Mouse (Mus musculus) inflammation-experienced regulatory T-cells, adult 6 months (primary cell): ENCODE data around the gene Dctn3. TPM values are rescaled to one million over a fixed set of nuclear protein-coding genes. Genes with fewer than 3 reads are reported as not detected.
A peak's percentile ranks its signal among the peaks of the same experiment; 100 is the strongest.
"Not testable (repeated sequence)": the region's sequence is repeated elsewhere in the genome, so short reads cannot be mapped to it uniquely, and the experiment has no call there.

ENCODE experiments used
- ATAC-seq: one replicate; pipeline ENCODE4 v1.8.0; 2017
- polyA plus RNA-seq, 3 experiments: library from polyadenylated mRNA; unstranded; fragments of 100-300 nt; shearing (Covaris generic); gene quantifications; one replicate each; pipeline ENCODE4 v1.2.1; 2017

Dctn3 gene
- 100 to 1,000 TPM in 1 of 3 experiments, 10 to 100 TPM in 2; 88.8 to 122 (median 95.5) TPM for polyA plus RNA-seq

DNA sequence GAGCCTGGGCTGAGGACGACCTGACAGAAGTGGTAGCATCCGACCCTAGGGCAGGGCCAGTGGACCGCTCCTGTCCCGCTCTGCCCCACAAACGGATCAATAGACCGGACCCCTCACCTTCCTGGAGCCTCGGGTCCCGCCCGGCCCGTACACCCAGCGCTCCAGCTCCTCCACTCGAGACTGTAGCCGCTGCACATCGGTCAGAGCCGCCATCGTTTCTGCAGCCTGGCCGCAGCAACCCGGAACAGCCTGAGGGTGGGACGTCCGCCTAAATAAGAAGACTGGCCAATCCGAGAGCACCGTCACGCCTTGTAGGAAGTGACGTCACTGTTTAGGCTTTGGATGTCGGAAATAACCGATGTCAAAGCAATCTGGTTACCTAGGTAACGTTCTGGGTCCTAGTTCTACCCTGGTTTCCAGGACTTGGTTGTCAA lies at the start of gene Dctn3:
TSS of gene Dctn3 (minus strand) at position 253 of the 434 bp plus-strand sequence.
- ATAC-seq = peak; percentile 100

DNA sequence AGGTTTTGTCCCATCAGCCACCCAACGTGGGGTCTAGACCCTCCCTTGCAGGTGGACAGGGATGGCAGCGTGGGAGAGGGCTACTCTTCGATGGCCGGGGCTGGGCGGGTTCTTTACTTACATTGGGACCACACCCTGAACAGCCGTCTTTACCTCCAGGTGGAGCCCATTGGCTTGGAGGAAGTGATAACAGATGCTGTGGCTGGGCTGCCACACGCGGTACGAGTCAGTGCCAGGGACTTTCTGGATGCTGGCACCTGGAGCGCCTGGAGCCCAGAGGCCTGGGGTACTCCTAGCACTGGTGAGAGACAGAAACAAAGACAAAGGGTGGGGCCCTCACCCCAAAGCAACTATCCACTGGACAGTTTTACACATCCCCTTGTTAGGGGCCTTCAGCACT lies 44.3 kb upstream of the Dctn3 start:
- not testable (repeated sequence) for ATAC-seq

DNA sequence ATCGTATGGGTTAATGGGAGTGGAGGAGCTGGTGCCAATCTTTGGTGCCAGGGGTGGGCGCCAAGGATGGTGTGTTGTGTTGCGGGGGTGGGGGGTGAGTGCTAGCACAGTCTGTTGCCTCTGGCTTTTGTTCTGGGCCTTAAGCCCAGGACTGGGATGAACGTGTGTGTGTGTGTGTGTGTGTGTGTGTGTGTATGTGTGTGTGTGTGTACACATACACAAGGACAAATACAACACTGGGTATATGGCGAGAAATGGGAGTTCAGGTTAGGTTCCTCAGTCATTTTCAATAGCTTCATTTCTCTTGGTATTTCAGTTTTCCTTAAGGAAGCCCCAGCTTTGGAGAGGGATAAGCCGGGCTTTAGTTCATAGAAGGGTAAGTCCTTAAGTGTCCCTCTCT lies 40.2 kb upstream of the Dctn3 start:
- ATAC-seq = not testable (repeated sequence)

DNA sequence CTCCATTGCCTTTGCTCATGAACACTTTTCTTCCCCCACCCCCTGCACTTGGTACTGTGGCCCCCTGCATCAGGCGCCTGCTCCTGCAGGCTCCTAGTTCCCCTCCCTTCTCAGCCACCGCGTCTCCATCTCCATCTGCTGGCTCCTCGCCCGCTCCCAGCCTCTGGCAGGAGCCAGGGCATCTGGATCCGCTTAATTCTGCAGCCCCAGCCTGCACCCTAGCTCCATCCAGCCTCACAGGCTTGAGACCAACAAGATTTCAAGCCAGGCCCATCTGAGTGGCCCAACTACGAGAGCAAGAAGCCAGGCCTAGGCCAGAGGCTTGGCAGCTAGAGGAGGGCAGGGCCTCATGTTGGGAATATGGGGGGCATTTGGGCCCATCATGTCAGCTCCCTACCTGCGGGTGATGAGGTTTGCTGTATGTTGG lies 39.7 kb upstream of the Dctn3 start:
- ATAC-seq = not testable (repeated sequence)

DNA sequence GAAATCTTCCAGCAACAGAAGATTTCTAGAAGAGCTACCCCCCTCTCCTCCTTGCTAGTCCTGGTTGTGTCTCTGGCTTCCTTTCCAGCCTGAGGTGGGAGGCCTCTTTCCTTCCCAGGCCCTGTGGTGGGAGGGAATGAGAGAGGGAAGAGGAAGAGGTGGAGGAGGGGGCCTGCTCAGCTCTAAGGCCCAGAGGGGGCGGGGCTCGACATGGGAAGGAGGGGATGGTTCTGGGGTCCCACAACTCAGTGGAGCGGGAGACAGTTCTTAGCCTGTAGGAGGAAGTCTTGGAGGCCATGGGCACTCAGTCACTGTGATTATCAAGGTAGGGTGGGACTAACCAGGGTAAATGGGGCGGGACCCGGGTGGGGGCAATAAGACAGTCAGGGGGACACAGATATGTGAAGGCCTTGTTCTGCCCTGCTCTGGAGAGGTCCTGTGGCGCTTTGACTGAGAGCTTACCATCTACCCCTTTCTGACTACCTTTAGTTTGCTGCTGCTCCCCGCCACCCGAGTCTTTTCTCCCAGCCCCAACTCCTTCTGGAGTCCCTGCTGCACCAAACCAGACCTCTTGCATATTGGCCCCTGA lies 39.2 kb upstream of the Dctn3 start:
- no peak for ATAC-seq

DNA sequence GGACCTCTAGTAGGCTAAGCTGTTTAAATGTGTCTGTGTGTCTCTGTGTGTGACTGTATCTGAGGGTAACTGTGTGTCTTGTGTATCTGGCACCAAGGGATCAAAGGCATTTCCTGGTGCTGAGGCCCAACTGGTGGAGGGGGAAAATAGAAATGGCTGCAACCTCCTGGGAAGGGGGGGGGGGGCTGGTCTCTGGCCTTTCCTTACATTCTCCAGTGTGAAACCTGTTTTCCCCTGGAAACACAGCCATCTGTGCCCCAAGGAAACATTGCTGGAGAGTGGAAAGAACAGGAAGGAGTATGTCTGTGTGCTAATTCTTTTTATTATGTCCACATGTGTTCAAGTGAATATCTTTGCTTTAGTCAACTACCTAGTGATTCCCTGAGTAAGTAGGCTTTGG lies 38.7 kb upstream of the Dctn3 start:
- no peak for ATAC-seq

DNA sequence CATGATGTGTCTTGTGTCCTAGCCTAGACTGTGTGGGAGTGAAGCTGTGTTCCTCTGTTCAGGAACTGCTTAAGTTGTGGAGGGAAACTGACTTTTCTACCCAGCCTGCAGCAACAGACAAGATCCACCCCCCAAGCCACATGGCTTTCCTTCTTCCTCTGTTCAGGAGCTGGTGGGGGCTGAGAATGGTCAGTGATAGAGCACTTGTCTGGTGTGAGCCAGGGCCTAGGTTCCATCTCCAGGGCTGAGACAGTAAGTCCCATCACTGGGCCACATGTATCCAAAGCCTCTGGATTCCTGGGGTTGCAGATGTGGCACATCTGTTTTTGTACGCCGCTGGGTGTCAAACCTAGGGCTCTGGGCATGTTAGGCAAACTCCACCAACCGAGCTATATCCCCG lies 37.9 kb upstream of the Dctn3 start:
- ATAC-seq = no peak

DNA sequence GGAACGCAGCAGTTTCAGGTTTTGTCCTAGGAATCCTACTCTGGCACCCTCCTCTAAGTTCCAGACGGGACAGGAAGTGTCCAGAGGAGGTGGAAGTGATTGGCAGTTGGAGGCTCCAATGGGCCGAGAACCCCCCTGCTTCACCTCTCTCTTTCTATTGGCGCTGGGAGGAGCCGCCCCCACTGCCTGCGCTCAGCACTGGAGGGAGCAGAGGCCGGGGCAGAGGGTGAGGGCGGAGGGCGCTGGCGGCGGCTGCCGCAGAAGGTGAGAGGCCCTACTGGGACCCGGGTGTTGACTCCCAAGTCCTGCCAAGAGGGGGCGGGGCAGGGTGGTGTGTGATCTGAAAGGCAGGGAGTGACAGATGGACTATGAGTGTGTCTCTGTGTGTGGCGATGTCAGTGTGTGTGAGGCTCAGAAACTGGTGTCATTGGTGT lies 37.3 kb upstream of the Dctn3 start:
- ATAC-seq = no peak

DNA sequence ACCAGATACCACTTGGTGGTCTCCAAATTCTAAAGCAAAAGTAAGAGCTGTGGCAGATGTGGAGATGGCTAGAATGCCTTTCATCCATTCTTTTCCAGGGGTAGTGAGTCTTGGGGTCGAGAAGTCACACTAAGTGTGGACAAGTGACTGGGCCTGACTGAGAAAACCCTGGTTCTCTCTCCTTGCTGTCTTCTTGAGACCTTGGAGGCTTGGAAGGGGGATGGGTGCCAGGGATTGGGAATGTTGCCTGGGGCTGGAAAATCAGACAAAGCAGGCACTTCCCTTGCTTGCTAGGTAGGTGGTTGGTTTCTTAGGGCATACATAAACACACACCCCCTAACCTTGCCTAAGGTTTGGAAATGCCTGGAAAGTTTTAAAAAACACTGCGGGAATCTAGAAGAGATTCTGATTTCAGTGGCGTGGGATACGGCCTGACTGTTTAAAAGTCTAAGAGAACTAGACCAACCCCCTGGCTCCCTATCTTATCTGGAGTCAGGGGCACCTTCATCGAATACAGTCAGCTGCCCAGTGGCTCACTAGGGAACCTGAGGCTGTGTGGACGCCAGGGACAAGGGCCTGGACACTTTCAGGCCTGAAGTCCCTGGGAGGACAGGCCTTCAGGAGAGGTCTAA lies 36.8 kb upstream of the Dctn3 start:
- ATAC-seq = no peak

DNA sequence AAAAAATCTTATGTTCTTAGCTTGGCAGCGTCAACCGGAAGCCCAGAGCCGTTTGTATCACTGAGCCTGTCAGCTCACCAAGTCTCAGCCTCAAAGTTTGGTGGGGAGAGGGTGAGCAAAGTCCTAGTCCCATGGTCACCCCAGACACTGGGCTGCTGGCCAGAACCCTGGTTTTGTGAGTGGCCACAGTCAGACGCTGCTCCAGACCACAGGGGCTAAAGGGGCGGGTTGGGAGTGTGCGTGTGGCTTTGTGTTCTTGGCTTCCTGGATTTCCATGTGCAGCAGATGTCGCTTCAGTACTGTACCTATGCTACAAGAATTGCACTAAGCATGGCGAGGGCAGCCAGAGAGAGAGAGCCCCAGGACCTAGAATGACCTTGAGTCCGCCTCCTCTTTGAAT lies 36.2 kb upstream of the Dctn3 start:
- no peak for ATAC-seq

DNA sequence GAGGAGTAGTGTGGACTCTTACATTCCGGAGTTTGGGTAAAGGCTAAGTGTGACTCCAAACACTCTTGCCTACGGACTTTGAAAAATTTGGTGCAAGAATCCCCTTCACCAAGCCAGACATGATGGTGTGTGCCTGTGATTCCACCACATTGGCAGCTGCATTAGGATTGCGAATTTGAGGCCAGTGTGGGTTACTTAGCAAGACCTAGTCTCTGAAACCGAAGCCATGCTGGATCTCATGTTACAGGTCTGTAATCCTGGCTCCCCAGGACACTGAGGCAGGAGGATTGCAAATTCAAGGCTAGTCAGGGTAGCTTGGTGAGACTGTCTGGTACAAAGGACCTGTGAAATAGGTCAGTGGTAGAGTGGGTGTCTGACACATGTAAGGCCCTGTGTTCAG lies 35.7 kb upstream of the Dctn3 start:
- ATAC-seq = no peak

DNA sequence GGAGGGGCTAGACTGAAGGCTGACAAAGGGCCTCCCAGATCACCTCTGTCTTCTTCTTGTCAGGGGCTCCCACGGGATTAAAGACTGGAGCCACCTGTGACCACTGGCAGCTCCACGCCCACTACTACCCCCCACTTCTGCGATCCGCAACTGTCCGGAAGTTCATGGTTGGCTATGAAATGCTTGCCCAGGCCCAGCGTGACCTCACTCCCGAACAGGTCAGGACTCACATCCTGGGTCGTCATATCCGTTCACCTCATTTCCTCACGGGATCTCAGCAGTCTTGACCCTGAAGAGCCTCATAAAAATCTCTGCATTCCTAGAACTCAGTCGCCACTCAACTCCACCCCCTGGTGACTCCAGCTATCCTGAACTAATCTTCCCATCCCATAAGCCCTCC lies 35.1 kb upstream of the Dctn3 start:
- ATAC-seq = no peak

DNA sequence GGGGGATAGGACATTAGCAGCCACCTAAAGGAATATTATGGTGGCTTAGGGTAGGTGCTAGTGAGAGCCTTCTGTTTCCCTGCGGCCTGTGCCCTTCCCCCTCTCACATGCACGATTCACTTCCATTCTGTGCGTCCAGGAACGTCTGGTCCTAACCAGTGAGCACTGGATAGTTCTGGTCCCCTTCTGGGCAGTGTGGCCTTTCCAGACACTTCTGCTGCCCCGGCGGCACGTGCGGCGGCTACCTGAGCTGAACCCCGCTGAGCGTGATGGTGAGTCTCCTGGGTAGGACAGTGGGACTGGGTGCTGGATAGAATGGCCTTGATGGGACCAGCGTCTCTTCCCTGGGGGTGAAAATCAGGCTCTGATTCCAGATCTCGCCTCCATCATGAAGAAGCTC lies 34.4 kb upstream of the Dctn3 start:
- no peak for ATAC-seq

DNA sequence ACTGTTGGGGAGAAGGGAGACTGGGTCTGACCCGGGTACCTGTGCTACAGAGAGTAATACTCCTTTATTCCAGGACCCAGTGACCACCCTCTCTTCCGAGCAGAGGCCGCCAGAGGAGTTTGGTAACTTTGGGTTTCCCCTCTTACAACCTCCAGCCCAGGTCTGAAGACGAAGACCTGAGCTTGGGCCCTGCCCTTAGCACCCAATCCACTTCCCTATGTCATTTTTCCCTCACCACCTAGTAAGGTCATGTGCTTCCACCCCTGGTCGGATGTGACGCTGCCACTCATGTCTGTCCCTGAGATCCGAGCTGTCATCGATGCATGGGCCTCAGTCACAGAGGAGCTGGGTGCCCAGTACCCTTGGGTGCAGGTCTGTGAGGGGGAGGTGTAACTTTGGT lies 33.5 kb upstream of the Dctn3 start:
- ATAC-seq = no peak

DNA sequence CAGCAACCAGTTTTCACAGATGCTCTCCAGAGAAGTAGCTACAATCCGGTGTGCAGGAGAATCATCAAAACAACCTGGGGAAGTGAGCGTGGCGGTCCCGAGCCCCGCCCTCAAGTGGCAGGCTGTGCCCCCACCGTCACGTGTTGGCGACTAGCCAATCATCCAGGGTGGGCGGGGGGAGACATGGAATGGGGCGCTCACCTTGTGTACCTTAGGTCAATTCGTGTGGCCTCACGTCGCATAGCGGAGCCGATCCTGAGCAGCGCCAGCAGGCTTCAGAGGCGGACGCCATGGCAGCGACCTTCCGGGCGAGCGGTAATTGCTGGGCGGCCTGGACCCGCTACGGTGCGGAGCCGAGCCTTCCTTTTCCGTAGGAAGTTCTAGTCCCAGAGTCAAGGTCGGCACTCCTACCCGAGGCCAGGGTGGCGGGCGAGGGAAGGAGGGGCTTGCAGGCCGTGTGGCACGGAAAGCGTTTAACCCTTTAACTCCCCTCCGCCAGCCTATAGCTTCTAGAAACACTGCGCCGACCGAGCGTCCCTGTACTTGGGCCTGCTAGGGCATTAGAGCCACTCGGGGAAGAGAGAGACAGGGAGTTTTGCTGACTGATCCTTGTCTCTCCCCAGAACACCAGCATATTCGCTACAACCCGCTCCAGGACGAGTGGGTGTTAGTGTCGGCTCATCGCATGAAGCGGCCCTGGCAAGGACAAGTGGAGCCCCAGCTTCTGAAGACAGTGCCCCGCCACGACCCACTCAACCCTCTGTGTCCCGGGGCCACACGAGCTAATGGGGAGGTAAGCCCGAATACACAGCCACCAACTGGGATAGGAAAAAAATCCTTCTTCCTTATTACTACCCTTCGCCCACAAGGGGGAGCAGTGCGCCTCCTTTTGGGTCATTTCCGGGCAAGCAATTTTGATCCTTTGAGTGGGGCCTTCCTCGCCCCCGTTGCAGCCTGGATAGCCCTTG lies 32.7 kb upstream of the Dctn3 start, which contains the start of gene Sigmar1:
TSS of gene Sigmar1 (minus strand) at position 820 of the 968 bp plus-strand sequence.
- ATAC-seq = peak; percentile 88

DNA sequence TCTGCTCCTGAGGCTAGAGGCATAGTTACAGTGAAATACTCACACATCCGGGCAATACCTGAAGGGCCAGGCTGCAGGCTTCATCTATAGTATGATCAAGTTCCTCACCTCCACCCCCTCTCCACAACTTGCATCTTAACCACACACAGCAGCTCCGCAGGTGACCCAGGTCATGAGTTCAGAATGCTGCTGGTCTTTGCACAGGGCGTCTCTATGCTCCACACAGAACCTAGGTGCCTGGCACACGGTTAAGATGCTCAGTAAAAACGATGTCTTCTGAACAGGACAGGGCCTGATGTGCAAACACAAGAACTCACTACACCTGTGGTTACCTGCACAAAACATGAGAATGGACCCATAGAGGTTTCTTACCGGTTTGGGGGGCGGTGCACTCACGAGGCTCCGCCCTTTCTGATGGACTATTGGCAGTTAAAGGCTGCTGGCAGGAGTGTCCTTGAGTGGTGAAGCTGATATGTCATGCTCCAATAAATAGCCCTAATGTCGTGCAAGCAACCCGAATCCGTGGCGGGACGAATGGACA lies 31.9 kb upstream of the Dctn3 start, which contains the start of gene Galt:
TSS of gene Galt (plus strand) at position 432 of the 541 bp plus-strand sequence.
- ATAC-seq = peak; percentile 53

DNA sequence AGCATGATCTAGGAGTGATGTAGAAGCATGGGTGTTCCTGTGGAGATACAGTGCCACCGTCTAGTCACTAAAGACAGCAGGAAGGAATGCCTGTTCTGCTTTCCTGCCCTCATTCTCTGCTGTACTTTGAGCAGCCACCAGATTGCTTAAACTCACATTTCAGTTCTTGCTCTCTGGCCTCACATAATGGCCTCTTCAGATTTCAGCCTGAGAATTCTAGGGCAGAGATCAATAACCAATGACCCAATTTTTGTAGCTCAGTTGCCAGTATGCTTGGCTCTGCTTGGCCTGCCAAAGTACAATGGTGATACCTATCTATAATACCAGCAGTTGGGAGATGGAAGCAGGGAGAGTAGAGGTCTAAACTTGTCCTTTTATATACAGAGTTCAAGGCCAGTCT lies 22.1 kb upstream of the Dctn3 start:
- ATAC-seq = no peak

DNA sequence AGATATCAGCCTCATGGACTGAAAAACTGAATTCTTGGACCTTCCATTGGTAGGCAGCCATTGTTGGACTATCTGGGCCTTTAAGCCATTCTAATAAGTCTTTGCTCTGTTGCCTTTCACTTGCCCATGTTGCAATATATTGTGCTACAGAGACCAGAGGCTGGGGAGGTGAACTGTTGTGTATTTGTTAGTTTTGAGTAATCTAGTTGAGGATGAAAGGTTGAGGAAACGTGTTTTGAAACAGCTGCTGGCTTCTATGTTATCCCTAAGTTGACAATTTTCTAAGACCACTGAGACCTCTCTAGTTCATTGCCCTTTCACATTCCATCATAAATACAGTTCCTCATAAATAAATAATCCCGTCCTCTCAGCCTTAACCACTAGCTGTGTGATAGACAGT lies 21.2 kb upstream of the Dctn3 start:
- no peak for ATAC-seq

DNA sequence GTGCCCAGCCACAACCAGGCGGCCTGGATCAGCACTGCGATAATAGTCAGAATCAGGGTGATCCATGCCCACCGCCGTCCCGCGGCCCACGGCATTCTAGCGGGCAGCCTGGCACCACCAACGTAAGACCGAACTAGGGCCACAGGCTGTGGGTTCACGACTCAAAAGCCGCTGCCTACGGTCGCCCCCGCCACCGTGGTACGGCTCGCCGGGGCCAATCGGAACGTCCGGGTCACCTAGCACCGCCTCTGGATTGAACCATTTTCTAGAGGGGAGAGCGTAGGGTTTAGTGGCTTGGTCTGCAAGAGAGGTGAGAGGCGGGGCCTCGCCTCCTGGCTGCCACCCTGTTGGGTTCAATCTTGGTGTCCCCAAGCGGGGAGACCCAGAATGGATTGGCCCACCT lies 18.2 kb upstream of the Dctn3 start:
- ATAC-seq = peak; percentile 92

DNA sequence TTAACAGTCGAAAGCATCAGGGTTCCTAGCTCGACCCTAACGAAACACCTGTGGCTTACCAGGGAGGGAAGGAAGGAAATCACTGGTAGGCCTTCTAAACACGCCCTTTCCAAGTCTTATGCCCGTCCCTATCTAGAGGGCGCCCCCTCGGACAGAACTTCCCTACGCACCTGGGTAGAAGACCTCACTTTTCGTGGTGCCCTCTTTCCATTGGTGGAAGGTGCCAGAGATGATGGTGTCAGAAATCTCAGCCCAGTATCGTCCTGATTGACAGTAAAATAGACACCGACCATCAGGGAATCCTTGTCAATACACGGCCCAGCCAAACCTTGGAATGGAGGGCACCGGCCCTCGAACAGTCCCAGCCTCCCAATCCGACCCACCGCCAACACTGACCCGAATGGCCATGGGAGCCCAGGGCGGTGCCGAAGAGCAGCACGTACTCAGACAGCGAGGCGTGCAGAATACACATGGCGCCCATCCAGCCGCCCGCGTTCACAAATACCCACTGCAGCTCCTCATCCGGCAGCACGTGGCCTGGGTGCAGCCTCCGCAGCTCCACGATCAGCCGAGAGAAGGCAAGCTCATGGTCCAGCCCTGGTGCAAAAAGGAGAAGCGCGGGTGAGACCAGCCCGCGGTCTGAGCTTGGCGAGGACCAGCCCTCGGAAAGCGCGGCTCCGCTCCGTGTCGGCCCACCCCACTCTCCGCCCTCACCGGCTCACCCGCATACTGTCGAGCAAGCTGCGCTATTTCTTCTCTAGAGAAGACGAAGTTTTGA lies 17.6 kb upstream of the Dctn3 start:
- ATAC-seq = peak; percentile 58

DNA sequence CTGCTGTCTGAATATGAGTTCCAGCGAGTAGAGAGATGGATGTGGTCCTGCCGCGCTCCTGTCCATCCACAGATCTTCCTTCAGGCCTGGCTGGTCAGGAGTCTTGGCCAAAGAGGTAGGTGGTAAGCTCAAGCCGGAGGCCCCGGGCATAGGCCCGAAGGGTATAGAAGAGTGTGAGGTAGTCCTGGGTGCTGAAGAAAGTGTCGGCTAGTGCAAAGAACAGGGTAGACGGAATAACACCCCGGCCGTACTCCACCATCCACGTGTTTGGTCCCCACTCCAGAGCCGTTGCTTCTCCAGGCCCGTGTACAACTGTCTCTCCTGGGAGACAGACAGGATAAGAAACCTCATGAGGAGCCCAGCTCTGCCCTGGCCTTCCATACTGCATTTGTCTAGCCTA lies 16.3 kb upstream of the Dctn3 start:
- no peak for ATAC-seq

DNA sequence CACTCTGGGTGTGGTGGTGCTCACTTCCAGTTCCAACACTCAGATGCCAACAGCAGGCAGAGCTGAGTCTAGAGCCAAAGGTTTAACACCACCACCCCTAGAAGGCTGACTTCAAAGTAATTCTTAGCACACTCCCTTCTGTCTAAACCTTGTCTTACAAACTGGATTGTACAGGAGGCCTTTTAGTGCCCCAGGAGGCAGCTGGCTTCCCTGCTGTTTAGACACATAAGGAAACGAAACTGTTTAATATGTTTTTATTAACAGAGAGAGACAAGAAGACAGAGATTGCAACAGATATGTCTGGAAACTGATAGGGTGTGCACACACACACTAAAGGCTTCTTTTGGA lies 15.3 kb upstream of the Dctn3 start:
- ATAC-seq = no peak
